Mouse (Mus musculus) urinary bladder, adult 2 months (tissue): ENCODE measurements around the gene Csf2rb. TPM values are rescaled to one million over a fixed set of nuclear protein-coding genes. Genes with fewer than 3 reads are reported as not detected.
"Not testable (repeated sequence)": the region's sequence is repeated elsewhere in the genome, so short reads cannot be mapped to it uniquely, and the experiment has no call there.

Experiments used
- DNase-seq: peaks from one replicate; pipeline ENCODE4 v3.0.0; 2022; ENCODE audit warnings: low spot score
- polyA plus RNA-seq: library from polyadenylated mRNA; depleted of rRNA; stranded (reverse); fragments of >200 nt; gene quantifications from 2 replicates; pipeline ENCODE4 v1.2.3, GENCODE M21; 2012; rRNA removed

The Csf2rb gene
- 5.9 and 6.8 TPM in 2 replicates for polyA plus RNA-seq

DNA sequence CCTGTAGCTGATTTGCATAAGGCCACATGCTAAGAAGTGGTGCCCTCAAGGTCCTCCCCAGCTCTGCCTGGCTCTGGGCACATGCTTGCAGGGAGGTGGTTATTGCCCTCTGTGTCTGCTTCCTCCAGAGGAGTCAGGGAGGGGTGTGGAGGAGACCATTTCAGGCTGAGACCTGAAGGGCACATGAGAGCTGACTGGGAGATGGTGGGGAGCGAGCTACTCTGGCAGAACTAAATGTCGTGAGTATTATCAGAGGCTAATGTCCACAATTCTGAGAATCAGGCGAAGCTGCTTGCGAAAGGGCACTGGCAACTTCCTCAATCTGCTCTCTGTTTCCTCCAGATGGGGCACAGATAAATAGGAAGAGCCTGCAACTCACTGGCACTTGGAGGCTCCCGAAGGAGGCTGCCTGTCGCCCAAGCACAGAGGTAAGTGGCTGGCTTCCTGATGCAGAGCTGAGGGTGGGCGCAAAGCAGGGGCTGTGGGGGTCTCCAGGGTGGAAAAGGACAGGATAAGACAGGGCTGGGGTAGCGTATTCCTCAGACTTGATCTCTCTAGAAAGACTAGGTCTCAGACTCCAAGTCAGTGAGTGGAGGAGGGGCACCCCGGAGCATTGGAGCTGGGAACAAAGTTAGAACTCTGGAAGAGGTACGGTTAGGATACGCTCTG, at the start of gene Csf2rb:
Csf2rb (plus strand) TSS at position 82 of the 669 bp plus-strand sequence.
- no peak for DNase-seq

DNA sequence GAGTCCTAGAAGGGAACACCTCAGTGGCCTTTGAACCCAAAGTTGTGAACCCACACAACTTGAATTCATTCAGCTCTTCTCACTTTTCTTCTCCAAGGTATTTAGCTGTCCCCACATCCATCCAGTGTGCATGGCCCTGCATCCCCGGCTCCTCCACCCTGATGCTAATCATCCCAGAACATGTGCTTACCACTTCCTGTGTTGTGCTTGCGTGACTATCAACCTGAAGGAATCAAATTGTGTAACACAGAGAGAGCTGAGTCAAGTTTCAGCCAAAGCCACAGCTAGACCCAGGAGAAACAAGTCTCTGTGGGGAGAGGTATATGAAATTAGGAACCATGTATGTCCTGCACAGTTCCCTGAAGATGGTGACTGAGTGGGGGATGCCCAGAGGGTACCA, 47.2 kb upstream of the Csf2rb start:
- no peak for DNase-seq

- no peak for DNase-seq
Measured at GRCm38 (mm10) chr15:78287941-78288340, 37.6 kb upstream of the Csf2rb start.

- DNase-seq: not testable (repeated sequence)
Measured at GRCm38 (mm10) chr15:78289775-78290174, 35.8 kb upstream of the Csf2rb start.

GRCm38 (mm10) chr15:78293228-78293627, 32.3 kb upstream of the Csf2rb start:
- not testable (repeated sequence) for DNase-seq

- no peak for DNase-seq
Measured at GRCm38 (mm10) chr15:78293716-78294115, 31.8 kb upstream of the Csf2rb start.

DNA sequence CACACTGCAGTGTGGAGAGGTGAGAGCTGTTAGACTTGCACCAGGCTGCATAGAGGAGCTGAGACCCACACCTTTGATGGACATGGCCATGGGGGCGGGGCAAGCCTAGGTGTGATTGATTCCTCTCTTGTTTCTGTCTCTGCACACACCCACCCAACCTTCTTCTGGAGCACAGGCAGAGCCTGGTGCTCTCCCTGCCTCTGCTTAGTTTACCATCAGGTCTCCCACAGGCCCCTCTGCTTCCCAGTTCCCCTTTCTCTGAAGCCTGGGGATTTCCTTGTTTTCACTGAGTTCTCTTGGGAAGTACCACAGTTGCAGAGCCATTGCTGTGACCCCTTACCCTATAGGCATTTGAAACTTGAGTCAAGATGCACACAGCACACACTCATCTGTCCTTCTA, 27.0 kb upstream of the Csf2rb start:
- no peak for DNase-seq

- DNase-seq: no peak
Measured at GRCm38 (mm10) chr15:78299641-78300040, 25.9 kb upstream of the Csf2rb start.

DNA sequence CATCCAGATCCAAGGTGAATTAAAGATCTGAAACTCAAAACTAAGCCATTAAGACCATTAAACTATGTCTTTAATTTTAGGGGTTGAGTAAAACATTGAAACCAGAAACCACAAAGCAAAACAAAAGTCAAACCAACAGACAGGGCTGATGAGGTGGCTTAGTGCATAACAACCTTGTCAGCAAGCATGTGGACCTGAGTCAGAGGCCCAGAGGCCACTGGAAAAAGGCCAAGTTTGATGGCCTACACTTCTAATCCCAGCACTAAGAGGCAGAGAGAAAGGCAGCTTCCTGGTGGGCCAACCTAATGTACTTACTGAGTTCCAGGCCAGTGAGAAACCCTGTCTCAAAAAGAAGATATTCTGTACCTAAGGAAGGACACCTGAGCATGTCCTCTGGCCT, 24.8 kb upstream of the Csf2rb start:
- no peak for DNase-seq

DNA sequence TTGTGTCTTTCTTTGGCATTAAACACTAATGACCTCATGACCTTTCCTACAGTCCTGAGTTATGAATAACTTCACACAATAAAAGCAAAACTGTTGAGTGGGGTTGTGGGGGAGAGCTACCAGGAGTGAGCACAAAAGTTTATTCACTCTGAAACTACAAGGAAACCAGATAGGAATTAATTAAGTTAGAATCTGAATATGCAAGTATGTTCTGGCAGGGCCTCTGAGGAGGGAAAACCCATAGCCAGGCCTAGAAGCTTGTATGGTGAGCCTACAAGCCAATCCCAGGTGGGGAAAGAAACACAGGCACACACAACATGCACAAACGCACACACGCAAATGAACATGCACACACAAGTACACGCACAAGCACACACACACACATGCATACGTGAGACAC, 22.8 kb upstream of the Csf2rb start:
- DNase-seq: no peak

DNA sequence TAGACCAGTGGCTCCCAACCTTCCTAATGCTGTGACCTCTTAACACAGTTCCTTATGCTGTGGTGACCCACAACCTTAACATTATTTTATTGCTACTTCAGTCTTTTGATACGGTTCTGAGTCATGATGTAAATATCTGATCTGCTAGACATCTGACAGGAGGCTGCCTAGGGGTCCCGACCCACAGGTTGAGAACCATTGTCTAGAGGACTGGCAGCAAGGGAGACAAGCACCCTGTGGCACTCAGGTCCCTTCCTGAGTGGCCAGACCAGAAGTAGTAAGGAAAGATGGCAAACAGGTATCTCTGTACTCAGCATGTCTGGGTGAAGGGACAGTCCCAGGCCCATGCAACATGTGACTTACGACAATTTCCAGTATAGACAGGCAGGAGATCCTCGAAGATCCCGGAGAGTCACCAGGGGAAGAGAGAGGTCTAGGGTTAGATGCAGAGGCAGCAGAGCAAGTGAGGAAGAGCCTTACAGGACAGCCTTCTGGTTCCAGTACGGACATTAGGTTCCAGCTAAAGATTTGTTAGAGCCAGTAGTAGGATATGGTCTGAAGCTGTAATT, 21.8 kb upstream of the Csf2rb start:
- DNase-seq: no peak

DNA sequence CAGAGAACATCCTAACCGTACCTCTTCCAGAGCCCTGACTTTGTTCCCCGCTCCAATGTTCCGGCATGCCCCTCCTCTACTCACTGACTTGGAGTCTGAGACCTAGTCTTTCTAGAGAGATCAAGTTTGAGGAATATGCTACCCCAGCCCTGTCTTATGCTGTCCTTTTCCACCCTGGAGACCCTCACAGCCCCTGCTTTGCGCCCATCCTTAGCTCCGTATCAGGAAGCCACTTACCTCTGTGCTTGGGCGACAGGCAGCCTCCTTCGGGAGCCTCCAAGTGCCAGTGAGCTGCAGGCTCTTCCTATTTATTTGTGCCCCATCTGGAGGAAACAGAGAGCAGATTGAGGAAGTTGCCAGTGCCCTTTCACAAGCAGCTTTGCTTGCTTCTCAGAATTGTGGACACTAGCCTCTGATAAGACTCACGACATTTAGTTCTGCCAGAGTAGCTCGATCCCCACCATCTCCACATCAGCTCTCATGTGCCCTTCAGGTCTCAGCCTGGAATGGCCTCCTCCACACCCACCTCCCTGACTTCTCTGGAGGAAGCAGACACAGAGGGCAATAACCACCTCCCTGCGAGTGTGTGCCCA, 20.1 kb upstream of the Csf2rb start, which contains the start of gene Csf2rb2:
Csf2rb2 (minus strand) TSS at position 381 of the 593 bp plus-strand sequence.
- DNase-seq: no peak

DNA sequence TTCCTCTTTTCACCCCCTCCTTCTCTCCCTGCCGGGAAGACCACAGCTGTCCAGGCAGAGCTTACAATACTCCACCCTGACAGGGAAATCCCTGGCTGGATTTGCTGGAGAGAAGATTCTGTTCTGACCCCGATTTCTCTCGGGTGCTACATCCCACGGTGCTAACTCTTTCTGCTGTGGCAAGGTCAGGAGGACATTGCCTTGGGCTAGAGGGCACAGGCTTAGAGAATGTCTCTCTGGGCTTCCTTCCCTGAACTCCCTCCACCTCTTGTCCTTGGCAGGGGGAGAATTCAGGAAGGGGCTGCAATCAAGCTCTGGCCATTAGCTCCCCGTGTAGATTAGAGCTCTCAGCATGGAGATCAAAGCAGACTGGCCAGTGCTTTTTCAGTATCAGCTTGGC, 15.7 kb upstream of the Csf2rb start:
- DNase-seq: no peak

DNA sequence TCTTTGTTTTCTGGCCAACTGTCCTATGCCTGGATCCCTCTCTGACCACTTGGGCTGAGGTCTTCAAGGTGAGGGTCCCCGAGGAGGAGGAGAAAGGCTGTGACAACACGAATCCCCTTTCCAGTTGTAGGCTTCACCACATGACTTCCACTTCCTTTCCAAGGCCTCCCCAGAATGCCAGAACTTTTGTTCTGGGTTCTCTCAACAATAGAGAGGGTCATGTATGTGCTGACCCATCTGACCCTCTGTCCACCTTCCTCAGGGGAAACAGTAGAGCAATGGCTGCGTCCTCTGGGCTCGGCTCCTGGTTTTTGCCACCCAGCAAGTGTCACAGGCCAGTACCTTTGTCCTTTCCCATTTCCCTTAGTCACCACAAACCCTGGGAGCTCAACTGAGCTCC, 14.6 kb upstream of the Csf2rb start:
- no peak for DNase-seq

GRCm38 (mm10) chr15:78312421-78313233, 12.9 kb upstream of the Csf2rb start:
- DNase-seq: not testable (repeated sequence)

- not testable (repeated sequence) for DNase-seq
Measured at GRCm38 (mm10) chr15:78313659-78314058, 11.9 kb upstream of the Csf2rb start.

GRCm38 (mm10) chr15:78318338-78319171, 7.0 kb upstream of the Csf2rb start:
- DNase-seq: not testable (repeated sequence)

DNA sequence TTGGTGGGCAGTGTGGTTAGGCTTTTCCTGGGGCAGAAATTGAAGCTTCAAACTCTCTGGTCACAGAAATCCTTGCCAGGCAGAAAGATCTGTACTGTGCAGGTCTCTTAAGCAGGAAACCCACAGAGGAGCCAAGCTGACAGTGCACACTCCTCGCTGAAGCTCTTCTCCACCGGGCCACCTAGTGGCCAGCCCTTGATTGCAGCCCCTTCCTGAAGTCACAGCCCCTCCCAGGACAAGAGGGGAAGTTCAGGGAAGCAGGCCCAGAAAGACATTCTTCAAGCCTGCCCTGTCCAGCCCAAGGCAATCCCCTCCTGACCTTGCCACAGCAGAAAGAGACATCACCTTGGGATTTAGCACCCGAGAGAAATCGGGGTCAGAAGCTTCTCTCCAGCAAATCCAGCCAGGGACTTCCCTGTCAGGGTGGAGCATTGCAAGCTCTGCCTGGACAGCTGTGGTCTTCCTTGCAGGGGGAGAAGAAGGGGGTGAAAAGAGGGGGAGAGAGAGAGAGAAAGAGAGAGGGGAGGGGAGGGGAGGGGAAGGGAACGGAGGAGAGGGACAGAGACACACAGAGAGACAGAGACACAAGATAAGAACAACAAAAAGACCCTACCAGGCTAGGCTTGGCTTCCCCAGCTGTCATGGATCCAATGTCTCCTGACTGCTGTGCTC, 4.6 kb upstream of the Csf2rb start:
- DNase-seq: no peak

DNA sequence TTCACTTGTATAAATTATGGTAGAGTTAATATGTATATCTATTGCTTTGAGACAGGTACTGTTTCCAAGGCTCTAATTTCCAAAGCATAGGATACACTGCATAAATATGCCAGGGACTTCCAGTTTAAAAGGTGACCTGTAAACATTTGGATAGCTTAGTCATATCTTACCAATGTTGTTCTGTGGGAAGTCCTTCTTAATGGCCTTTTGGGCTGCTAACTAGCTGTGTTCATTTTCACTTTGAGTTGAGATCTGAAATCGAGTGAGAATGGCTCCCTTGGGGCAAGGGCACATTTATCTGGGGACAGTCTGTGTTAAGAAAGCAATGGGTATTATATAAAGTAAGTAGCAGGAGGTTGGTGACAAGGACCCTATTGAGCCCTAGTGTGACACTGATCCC, 2.2 kb upstream of the Csf2rb start:
- DNase-seq: no peak

DNA sequence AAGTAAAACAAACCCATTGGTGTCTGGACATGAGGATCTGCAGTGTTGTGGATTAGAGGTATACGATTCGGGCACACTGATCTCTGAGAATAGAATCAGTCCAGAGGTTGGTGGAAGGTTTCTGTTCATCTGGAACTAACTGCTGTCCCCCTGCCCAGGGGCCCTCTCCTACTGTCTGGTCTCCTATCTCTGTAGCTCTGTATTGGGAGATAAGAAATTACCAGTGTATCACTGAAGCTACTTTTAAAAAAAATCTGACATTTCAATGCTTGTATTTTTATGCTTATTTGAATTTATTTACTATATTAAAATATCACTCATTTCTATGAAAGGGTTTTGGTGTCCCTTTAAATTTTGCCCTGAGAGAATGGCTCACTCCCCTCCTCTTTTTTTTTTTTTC, 1.3 kb upstream of the Csf2rb start:
- DNase-seq: no peak

DNA sequence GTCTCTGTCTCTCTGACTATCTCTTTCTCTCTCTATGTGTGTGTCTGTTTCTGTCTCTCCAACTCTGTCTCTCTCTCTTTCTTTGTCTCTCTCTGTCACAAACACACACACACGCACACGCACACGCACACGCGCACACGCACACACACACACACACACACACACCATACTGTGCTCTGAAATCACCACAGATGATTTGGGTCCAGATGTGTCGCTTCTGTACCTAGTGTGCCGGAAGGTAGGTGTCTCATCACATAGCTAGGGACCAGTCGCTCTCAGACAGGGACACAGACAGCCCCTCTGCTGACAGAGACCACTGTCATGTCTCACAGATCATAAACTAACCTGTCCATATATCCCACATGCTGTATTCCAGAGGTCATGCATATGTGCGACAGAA, 1.2 kb downstream of the Csf2rb start:
- no peak for DNase-seq
